Mouse (Mus musculus): ENCODE measurements around the gene Skp2. TPM values are rescaled to one million over a fixed set of nuclear protein-coding genes. Genes with fewer than 3 reads are reported as not detected.

Skp2 gene
- polyA plus RNA-seq, 1 experiment from 2014 or later, result 16.5 TPM

Other genes starting within 250 kb of the Skp2 start
- 0.51 and 1.1 TPM in 2 replicates for gene Ranbp3l, start 187.5 kb downstream of the Skp2 start, polyA plus RNA-seq (2015; fragmentation: Nextera tagmentation; extraction: Ambion mirVana)
- 85.7 and 88.8 TPM in 2 replicates for gene Nadk2, start 84.2 kb downstream of the Skp2 start, polyA plus RNA-seq (2015; fragmentation: Nextera tagmentation; extraction: Ambion mirVana)
- 1.9 and 2.0 TPM in 2 replicates for gene Lmbrd2, start 14.9 kb downstream of the Skp2 start, polyA plus RNA-seq (2015; fragmentation: Nextera tagmentation; extraction: Ambion mirVana)
- gene Ugt3a1, start 121.5 kb upstream of the Skp2 start, polyA plus RNA-seq (2015; fragmentation: Nextera tagmentation; extraction: Ambion mirVana), result 1.9 and 2.0 TPM in 2 replicates
- gene Ugt3a2, start 180.1 kb upstream of the Skp2 start, polyA plus RNA-seq (2015; fragmentation: Nextera tagmentation; extraction: Ambion mirVana), result 3.1 and 3.5 TPM in 2 replicates